Mouse (Mus musculus): ENCODE results near the gene Trank1.

The Trank1 gene

GRCm38 (mm10) chr9:111311031-111311842, at the start of gene Trank1:
Gene Trank1 (plus strand): TSS chr9:111311739.
- no peak for DNase-seq

- DNase-seq: no peak
These were observed 43.5 kb upstream of the Trank1 start for GRCm38 (mm10) chr9:111267998-111268397.

DNA sequence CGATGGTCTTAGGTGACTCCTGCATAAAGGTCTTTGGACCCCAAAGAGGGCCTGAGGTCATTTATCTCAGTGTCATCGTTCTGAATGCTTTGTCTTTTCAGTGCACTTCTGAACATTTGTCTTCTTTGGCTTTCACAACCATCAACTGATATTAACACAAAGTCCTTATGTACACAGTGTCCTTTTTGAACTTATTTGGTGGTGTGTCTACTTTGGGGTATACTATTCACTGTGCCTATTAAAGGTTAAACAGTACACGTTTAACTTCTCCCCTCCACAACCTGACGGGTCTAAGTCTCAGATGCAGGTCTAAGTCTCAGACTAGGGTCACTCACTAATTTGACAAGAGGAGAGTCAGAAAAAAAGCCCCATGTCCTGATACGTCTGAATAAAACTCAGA, 40.9 kb upstream of the Trank1 start:
- DNase-seq: no peak

DNA sequence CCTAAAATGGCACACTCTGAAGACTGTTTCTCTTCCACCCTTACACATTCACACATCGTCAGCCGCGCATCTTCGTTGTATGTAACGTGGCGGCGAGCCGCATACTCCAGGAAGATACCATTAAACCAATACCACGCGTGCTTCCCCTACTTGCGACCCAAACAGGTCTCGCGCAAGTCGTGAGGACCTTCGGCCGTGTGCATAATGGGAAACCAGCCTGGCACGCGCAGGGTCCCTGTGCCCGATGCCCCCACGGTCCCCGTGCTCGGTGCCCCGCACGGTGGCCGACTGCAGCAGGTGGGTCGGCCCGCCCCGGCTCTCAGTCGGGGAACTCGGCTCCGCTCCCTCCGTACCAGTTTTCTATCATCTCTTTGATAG, 40.5 kb upstream of the Trank1 start:
- no peak for DNase-seq

- DNase-seq: peak; percentile 99
These were observed 39.9 kb upstream of the Trank1 start, which contains the start of the genes Mlh1 and Epm2aip1 for GRCm38 (mm10) chr9:111271434-111272160. Gene Mlh1 (minus strand): TSS chr9:111271791. Gene Epm2aip1 (plus strand): TSS chr9:111271929.

DNA sequence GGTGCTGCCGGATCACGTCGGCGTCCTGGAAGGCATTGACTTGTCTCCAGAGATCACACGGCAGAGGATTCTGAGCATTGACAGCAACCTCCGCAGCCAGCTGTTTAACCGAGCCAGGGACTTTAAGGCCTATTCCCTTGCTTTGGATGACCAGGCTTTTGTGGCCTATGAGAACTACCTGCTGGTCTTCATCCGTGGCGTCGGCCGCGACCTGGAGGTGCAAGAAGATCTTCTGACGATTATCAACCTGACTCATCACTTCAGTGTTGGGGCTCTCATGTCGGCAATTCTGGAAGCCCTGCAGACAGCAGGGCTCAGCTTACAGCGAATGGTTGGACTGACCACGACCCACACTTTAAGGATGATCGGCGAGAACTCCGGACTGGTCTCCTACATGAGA, 39.2 kb upstream of the Trank1 start:
- no peak for DNase-seq

DNA sequence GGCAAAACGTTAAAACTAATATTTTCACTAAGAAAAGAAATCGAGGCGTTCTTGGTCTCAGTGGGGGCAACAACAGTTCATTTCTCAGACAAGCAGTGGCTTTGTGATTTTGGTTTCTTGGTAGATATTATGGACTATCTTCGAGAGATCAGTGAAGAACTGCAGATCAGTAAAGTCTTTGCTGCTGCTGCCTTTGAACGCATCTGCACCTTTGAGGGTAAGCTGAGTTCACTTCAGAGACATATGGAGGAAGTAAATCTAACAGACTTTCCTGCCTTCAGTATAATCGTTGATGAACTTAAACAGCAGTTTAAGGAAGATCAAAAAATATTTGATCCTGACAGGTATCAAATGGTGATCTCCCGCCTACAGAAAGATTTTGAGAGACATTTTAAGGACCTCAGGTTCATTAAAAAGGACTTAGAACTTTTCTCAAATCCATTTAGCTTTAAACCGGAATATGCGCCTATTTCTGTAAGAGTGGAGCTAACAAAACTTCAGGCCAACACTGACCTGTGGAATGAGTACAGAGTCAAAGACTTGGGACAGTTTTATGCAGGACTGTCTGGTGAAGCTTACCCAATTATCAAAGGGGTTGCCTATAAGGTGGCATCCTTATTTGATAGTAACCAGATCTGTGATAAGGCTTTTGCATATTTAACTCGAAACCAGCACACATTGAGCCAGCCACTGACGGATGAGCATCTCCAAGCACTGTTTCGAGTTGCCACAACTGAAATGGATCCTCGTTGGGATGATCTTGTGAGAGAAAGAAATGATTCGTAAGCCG, 38.3 kb upstream of the Trank1 start:
- no peak for DNase-seq

DNA sequence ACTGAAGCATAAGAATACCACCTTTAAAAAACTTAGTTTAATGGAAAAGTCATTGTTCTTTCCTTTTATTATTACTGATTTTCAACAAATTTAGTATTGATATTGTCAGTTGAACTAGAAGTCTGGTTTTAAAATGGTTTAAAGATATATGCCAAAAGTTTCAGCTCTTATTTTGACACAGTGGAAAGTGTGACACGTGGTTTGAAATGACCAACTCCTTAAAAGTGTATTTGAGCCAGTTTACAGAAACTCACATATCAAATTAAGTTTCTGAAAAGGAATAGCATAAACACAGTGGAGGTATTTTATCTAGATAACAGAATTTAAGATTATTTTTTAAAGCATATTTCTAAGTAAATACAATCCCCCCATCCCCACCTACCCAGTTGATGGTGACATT, 37.6 kb upstream of the Trank1 start:
- DNase-seq: no peak

- DNase-seq: peak; percentile 65
These were observed 36.4 kb upstream of the Trank1 start for GRCm38 (mm10) chr9:111275156-111275555.

DNA sequence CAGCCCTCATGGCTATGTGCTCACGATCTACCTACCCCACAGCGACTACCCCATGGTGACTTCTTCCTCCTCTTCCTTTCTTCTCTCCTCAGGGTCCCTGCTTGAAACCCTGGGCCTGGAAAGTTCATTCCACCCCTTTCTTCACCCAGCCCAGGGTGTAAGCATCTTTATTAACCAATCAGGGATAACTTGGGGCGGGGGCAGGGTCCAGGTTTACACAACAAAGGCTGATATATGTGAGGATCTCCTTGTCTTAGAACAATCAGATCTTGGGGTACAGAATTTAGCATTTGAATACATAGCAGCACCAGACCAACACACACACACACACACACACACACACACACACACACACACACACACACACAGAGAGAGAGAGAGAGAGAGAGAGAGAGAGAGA, 26.5 kb upstream of the Trank1 start:
- no peak for DNase-seq

DNA sequence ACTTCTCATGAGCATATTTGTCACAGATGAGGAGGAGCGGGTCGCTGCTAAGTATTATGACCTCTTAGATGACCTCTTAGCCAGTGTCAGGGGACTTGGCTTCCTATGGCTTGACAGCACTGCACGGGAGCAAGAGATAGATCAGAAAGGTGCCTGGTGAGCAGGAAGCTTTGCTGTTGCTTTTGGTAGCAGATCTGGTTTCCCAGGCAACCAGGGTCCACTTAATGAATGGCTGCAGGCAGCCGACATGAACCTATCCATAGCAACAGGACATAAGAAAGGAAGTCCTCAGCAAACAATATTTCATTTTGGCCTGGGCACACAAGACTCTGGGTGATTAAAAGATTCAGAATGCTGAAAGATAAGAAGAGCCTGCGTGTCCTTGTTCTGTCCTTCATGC, 25.9 kb upstream of the Trank1 start:
- DNase-seq: peak; percentile 5

- DNase-seq: no peak
These were observed 25.1 kb upstream of the Trank1 start for GRCm38 (mm10) chr9:111286468-111286867.

- DNase-seq: no peak
These were observed 23.6 kb upstream of the Trank1 start for GRCm38 (mm10) chr9:111287956-111288355.

GRCm38 (mm10) chr9:111289294-111289831, 22.2 kb upstream of the Trank1 start:
- DNase-seq: peak; percentile 64

- peak; percentile 96 for DNase-seq
These were observed 21.7 kb upstream of the Trank1 start for GRCm38 (mm10) chr9:111289832-111290339.

DNA sequence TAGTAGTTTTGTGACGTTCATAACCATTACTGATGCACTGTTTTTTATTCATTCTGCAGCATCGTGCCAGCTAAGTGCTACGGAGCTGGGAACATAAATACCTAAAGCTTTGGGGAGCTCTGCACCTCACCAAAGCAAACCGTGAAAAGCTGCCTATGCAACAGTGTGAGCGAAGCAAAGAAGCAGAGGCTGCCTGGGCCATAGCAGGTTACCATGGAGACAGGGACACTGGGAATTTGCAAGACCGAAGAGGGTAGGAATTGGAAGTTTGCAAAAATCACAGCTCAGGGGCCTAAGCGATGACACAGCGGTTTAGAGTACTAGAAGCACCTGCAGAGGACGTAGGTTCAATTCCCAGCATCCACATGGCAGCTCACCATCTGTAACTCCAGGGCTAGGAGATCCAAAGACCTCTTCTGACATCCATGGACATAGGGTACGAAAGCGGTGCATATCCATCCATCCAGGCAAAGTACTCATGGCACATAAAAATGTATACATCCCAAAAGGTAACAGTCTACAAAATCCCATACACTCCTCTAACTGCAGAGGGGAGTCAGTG, 20.9 kb upstream of the Trank1 start:
- no peak for DNase-seq

DNA sequence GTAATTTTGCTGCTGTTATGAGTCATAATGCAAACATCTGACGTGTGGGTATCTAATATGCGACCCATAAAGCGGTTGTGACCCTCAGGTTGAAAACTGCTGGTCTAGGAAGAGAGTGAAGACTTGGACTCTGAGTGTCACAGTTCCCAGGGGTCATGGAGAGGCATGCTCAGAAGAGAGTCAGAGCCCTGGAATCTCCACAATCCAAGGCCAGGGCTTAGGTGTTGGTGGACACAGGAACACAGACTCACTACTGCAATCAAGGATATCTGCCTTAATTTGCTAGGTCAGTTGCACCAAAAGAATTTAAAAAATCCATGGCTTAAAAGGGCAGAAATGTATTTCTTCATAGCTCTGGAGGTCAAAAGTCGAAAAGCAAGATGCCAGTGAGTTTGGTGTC, 18.3 kb upstream of the Trank1 start:
- DNase-seq: no peak

DNA sequence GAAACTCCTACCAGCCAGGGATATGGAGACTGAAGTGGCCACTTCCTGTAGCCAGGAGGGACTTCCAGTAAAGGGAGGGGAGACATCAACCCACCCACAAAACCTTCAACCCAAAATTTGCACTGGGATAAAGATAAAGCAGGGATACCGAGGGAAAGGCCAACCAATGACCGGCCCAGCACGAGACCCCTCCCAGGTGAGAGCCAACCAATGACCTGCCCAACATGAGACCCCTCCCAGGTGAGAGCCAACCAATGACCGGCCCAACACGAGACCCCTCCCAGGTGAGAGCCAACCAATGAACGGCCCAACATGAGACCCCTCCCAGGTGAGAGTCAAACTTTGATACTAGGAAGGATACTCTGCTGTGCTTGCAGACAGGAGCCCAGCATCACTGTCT, 16.6 kb upstream of the Trank1 start:
- no peak for DNase-seq

GRCm38 (mm10) chr9:111295323-111295722, 16.2 kb upstream of the Trank1 start:
- no peak for DNase-seq

DNA sequence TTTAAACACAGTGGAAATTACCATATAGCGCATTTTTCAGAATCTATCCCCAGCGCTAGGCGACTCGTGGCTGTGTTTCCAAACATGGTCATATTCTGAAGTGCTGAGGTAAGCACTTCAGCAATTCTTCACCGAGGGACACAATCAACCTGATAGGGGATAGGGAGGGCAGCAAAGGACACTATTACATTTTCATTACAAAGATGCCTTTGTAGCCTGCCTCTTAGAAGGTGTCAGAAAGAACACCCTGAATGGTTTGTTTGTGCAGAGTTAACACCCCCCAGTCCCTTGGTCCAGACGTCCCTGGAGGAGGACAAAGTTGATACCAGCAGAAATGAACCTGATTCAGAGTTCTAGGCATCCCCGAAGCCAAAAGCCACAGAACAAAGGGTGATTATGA, 15.1 kb upstream of the Trank1 start:
- no peak for DNase-seq

GRCm38 (mm10) chr9:111298606-111299005, 12.9 kb upstream of the Trank1 start:
- DNase-seq: no peak

- DNase-seq: no peak
These were observed 9.2 kb upstream of the Trank1 start for GRCm38 (mm10) chr9:111302196-111302831.

Measured in lung, postnatal 36 days (tissue).